Mouse (Mus musculus) testis, postnatal 14 days (tissue): Measurements from ENCODE around the gene Polr2e.
"Not testable (repeated sequence)": the region's sequence is repeated elsewhere in the genome, so short reads cannot be mapped to it uniquely, and the experiment has no call there.

ENCODE experiments used
- DNase-seq: peaks from one replicate; pipeline ENCODE4 v3.0.0; 2021; ENCODE audit warnings: low spot score

Polr2e gene

GRCm38 (mm10) chr10:80056976-80057682 is 17.5 kb upstream of the Polr2e start:
- no peak for DNase-seq

- no peak for DNase-seq
Observed at GRCm38 (mm10) chr10:80056506-80056905, 16.9 kb upstream of the Polr2e start.

- no peak for DNase-seq
Observed at GRCm38 (mm10) chr10:80055891-80056290, 16.3 kb upstream of the Polr2e start.

- no peak for DNase-seq
Observed at GRCm38 (mm10) chr10:80055364-80055763, 15.8 kb upstream of the Polr2e start.

- not testable (repeated sequence) for DNase-seq
Observed at GRCm38 (mm10) chr10:80054911-80055310, 15.3 kb upstream of the Polr2e start.

GRCm38 (mm10) chr10:80053831-80054815 is 14.5 kb upstream of the Polr2e start:
- peak; percentile 56 for DNase-seq

- peak; percentile 99 for DNase-seq
Observed at GRCm38 (mm10) chr10:80053259-80053780, 13.7 kb upstream of the Polr2e start.

- DNase-seq, result no peak
Observed at GRCm38 (mm10) chr10:80052374-80052764, 12.8 kb upstream of the Polr2e start.

GRCm38 (mm10) chr10:80051618-80052373 is 12.2 kb upstream of the Polr2e start:
- DNase-seq, result no peak

GRCm38 (mm10) chr10:80050885-80051617 is 11.5 kb upstream of the Polr2e start:
- no peak for DNase-seq

GRCm38 (mm10) chr10:80050244-80050643 is 10.6 kb upstream of the Polr2e start:
- no peak for DNase-seq

- DNase-seq, result no peak
Observed at GRCm38 (mm10) chr10:80048834-80049233, 9.2 kb upstream of the Polr2e start.

GRCm38 (mm10) chr10:80048396-80048795 is 8.8 kb upstream of the Polr2e start:
- DNase-seq, result no peak

GRCm38 (mm10) chr10:80047041-80047565 is 7.5 kb upstream of the Polr2e start, which contains the start of gene Gpx4:
Gene Gpx4 (plus strand): TSS chr10:80047166.
- no peak for DNase-seq

- no peak for DNase-seq
Observed at GRCm38 (mm10) chr10:80045766-80046165, 6.2 kb upstream of the Polr2e start.

- not testable (repeated sequence) for DNase-seq
Observed at GRCm38 (mm10) chr10:80045364-80045763, 5.8 kb upstream of the Polr2e start.

GRCm38 (mm10) chr10:80044087-80044486 is 4.5 kb upstream of the Polr2e start:
- no peak for DNase-seq

GRCm38 (mm10) chr10:80041409-80042060 is 1.9 kb upstream of the Polr2e start:
- DNase-seq, result not testable (repeated sequence)

- no peak for DNase-seq
Observed at GRCm38 (mm10) chr10:80036832-80037231, 2.8 kb downstream of the Polr2e start.

- DNase-seq, result no peak
Observed at GRCm38 (mm10) chr10:80035686-80036085, 3.9 kb downstream of the Polr2e start.
